Mouse (Mus musculus) neural tube, embryonic 11.5 days (tissue): ENCODE results near the gene Dhx30. TPM values are rescaled to one million over a fixed set of nuclear protein-coding genes. Genes with fewer than 3 reads are reported as not detected.
"Not testable (repeated sequence)": the region's sequence is repeated elsewhere in the genome, so short reads cannot be mapped to it uniquely, and the experiment has no call there.

ENCODE experiments used
- ATAC-seq: fragments of 200-750 bp; cut with Nextera tagmentation; 2 replicates; pipeline ENCODE4 v1.8.0; 2017; ENCODE audit warnings: moderate number of reproducible peaks, mild to moderate bottlenecking, moderate TSS enrichment, moderate library complexity; ENCODE audit not compliant: insufficient read depth, low FRiP score, low TSS enrichment
- DNase-seq: peaks from one replicate; pipeline ENCODE4 v3.0.0-alpha.2; 2015; ENCODE audit warnings: low spot score
- H3K27ac ChIP-seq: fragments of 300-500 bp; sonication (generic); 2 replicates; pipeline ENCODE4 v1.5.1; 2014; ENCODE audit warnings: low read depth, mild to moderate bottlenecking, low read length
- H3K27me3 ChIP-seq: fragments of 300-500 bp; sonication (generic); 2 replicates; pipeline ENCODE4 v1.6.1; 2014; ENCODE audit warnings: mild to moderate bottlenecking, low read length, mixed read lengths; ENCODE audit not compliant: control insufficient read depth, insufficient read depth
- H3K36me3 ChIP-seq: fragments of 300-500 bp; sonication (generic); 2 replicates; pipeline ENCODE4 v1.6.1; 2014; ENCODE audit warnings: mild to moderate bottlenecking, low read length, moderate library complexity, mixed read lengths; ENCODE audit not compliant: control insufficient read depth, insufficient read depth
- H3K4me1 ChIP-seq: fragments of 300-500 bp; sonication (generic); 2 replicates; pipeline ENCODE4 v1.6.1; 2014; ENCODE audit warnings: low read length, mixed read lengths; ENCODE audit not compliant: control insufficient read depth, insufficient read depth
- H3K4me2 ChIP-seq: fragments of 300-500 bp; sonication (generic); 2 replicates; pipeline ENCODE4 v1.6.1; 2014; ENCODE audit warnings: low read depth, mild to moderate bottlenecking, moderate library complexity
- H3K4me3 ChIP-seq: fragments of 300-500 bp; sonication (generic); 2 replicates; pipeline ENCODE4 v1.5.1; 2014; ENCODE audit warnings: low read depth, low read length
- H3K9ac ChIP-seq: fragments of 300-500 bp; sonication (generic); 2 replicates; pipeline ENCODE4 v1.6.1; 2014; ENCODE audit warnings: mild to moderate bottlenecking, low read length
- H3K9me3 ChIP-seq: fragments of 300-500 bp; sonication (generic); 2 replicates; pipeline ENCODE4 v1.6.1; 2016; ENCODE audit warnings: low read length; ENCODE audit not compliant: control insufficient read depth
- WGBS: fragments of 180-500 bp; shearing (Covaris S2); extraction: QIAGEN DNeasy Blood & Tissue Kit; methylation state at CpG from one replicate; pipeline ENCODE4 v1.1.7; 2014; 5-methylcytosine and 5-hydroxymethylcytosine counted together
- polyA plus RNA-seq: library from polyadenylated mRNA; unstranded; fragments of >200 nt; fragmentation: Nextera tagmentation; extraction: Ambion mirVana; gene quantifications from 2 replicates; pipeline ENCODE4 v1.2.1, GENCODE M21; 2014

Gene Dhx30
- polyA plus RNA-seq, 1 experiment from 2014 or later, result 178 TPM

DNA sequence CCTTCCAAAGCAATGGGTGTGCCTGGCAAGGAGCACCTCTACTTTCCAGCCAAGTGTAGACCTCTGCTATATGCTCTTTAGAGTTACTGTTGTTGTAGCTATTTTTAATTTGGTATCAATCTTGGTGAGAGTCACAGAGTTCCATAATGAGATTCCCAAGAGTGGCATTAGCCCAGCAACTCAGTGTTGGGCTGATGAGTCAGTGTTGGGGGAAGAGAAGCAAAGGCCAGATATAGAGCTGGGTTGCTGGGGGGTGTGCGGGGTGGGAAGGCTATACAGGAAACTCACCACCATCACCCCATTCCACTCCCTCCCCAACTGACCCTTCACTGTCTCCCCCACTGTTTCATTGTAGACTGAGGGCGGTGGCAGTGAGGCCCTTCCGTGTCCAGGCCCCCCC, 36.6 kb downstream of the Dhx30 start:
- no peaks in the 10 kb centered on the region for H3K9me3 ChIP-seq
- no peaks in the 10 kb centered on the region for H3K27me3 ChIP-seq
- H3K4me3 ChIP-seq, result no peak overlapping the region
- WGBS, result 79% methylated on average over 3 of the region's 3 CpGs
- no peak overlapping the region for H3K9ac ChIP-seq
- no peaks in the 10 kb centered on the region for H3K4me1 ChIP-seq
- peaks cover 24% of the 10 kb centered on the region for H3K36me3 ChIP-seq
- ATAC-seq, result no peak
- no peak for DNase-seq
- no peak overlapping the region for H3K4me2 ChIP-seq
- no peak overlapping the region for H3K27ac ChIP-seq

DNA sequence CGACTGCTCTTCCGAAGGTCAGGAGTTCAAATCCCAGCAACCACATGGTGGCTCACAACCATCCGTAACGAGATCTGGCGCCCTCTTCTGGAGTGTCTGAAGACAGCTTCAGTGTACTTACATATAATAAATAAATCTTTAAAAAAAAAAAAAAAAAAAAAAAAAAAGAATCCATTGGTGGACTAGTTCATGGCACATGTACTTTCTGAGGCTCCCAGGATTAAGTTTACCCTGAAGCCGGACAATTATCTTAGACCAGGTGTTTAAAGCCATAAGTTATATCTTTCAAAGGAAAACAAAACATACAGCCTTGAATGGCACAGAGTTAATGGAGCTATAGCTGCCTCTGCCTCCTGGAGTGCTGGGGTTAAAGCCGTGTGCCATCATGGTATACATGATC, 41.2 kb downstream of the Dhx30 start:
- not testable (repeated sequence) for H3K4me3 ChIP-seq, H3K27ac ChIP-seq, DNase-seq, H3K4me2 ChIP-seq, H3K4me1 ChIP-seq, H3K9ac ChIP-seq, H3K9me3 ChIP-seq, ATAC-seq, H3K27me3 ChIP-seq
- 77% methylated on average over 4 of the region's 7 CpGs for WGBS
- H3K36me3 ChIP-seq, result peaks cover 12% of the 10 kb centered on the region

GRCm38 (mm10) chr9:110071843-110072242, 45.8 kb downstream of the Dhx30 start:
- Histone ChIP-seq H3K4me3 (no peak overlapping the region), H3K9ac (no peak overlapping the region), H3K27me3 (no peaks in the 10 kb centered on the region), H3K9me3 (no peaks in the 10 kb centered on the region), H3K4me1 (no peaks in the 10 kb centered on the region), H3K36me3 (no peaks in the 10 kb centered on the region; the same call in none of the 2 replicates), H3K27ac (no peak overlapping the region), H3K4me2 (no peak overlapping the region)
- WGBS, result 9% methylated on average over 1 of the region's 1 CpGs
- DNase-seq (peak; percentile 79), ATAC-seq (no peak)

- no peak overlapping the region for H3K4me2 ChIP-seq
- H3K4me1 ChIP-seq, result no peaks in the 10 kb centered on the region
- no peaks in the 10 kb centered on the region for H3K9me3 ChIP-seq
- H3K4me3 ChIP-seq, result no peak overlapping the region
- DNase-seq, result no peak
- ATAC-seq, result no peak
- no peak overlapping the region for H3K9ac ChIP-seq
- WGBS, result 91% methylated on average over 4 of the region's 4 CpGs
- H3K27ac ChIP-seq, result no peak overlapping the region
- no peaks in the 10 kb centered on the region; the same call in none of the 2 replicates for H3K36me3 ChIP-seq
- no peaks in the 10 kb centered on the region for H3K27me3 ChIP-seq
Measured at GRCm38 (mm10) chr9:110071011-110071410, 46.6 kb downstream of the Dhx30 start.

DNA sequence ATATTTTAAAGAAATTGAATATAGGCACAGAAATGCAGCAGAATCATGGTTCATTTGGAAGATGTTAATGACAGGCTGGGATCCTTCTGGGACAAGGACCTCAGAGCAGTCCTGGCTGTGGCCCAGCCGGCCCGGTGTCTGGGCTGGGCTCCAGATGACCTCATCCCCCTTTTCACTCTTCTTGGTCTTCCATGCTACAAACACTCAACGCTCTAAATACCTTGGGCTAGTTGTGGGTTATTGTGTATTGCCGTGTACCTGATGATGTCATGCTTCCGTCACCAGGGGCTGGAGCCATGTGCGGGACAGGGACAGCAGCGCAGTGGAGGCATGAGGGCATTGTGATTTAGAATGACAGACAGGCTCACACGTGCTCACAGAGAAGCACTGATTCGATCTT, 47.3 kb downstream of the Dhx30 start:
- no peaks in the 10 kb centered on the region for H3K27me3 ChIP-seq
- H3K4me1 ChIP-seq, result no peaks in the 10 kb centered on the region
- H3K9me3 ChIP-seq, result no peaks in the 10 kb centered on the region
- DNase-seq, result no peak
- no peak overlapping the region for H3K4me3 ChIP-seq
- H3K36me3 ChIP-seq, result no peaks in the 10 kb centered on the region; the same call in none of the 2 replicates
- whole genome bisulfite sequencing, result 94% methylated on average over 9 of the region's 9 CpGs
- no peak overlapping the region for H3K4me2 ChIP-seq
- no peak overlapping the region for H3K27ac ChIP-seq
- H3K9ac ChIP-seq, result no peak overlapping the region
- ATAC-seq, result no peak

DNA sequence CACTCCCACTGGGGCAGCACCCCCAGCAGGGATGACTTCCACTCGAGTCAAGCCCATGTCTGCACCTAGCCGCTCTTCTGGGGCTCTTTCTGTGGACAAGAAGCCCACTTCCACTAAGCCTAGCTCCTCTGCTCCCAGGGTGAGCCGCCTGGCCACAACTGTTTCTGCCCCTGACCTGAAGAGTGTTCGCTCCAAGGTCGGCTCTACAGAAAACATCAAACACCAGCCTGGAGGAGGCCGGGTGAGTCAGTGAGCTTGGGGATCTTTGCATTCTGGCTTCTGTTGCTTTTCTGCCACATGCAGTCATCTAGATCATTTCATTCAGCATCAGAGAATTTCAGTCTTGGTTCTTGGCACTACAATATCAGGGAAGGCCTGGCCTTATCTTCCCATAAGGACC, 48.9 kb downstream of the Dhx30 start:
- Histone ChIP-seq H3K27me3 (no peaks in the 10 kb centered on the region), H3K9ac (no peak overlapping the region), H3K4me3 (no peak overlapping the region), H3K36me3 (no peaks in the 10 kb centered on the region; the same call in none of the 2 replicates), H3K27ac (no peak overlapping the region), H3K9me3 (no peaks in the 10 kb centered on the region), H3K4me1 (no peaks in the 10 kb centered on the region), H3K4me2 (no peak overlapping the region)
- DNase-seq (no peak), ATAC-seq (no peak)
- 89% methylated on average over 6 of the region's 6 CpGs for WGBS

DNA sequence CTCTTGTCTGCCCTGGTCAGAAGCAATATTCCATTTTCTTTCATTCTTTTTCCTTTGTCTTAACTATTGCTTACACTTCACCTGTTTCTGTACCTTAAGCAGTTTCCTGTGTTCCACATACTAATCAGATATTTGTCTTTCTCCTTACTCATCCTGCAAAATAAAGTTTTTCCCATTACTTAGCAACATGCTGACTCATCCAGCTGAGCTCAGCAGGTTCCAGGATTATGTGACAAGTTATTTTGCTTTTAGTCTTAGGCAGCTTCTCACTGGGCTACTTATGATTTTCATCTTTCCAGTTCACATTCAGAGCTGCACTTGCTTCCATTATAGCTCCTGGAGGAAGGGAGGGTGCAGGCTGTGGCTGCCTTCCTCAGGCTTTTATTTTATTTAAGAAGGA, 53.0 kb downstream of the Dhx30 start:
- Histone ChIP-seq H3K4me3 (no peak overlapping the region), H3K27me3 (no peaks in the 10 kb centered on the region), H3K9me3 (no peaks in the 10 kb centered on the region), H3K9ac (no peak overlapping the region), H3K4me1 (no peaks in the 10 kb centered on the region), H3K27ac (no peak overlapping the region), H3K4me2 (no peak overlapping the region), H3K36me3 (no peaks in the 10 kb centered on the region; the same call in 1 of the 2 replicates)
- no peak for DNase-seq
- ATAC-seq, result no peak

GRCm38 (mm10) chr9:110062861-110063260, 54.8 kb downstream of the Dhx30 start:
- H3K9me3 ChIP-seq, result no peaks in the 10 kb centered on the region
- WGBS, result 94% methylated on average over 6 of the region's 6 CpGs
- H3K27me3 ChIP-seq, result no peaks in the 10 kb centered on the region
- no peak overlapping the region for H3K9ac ChIP-seq
- no peaks in the 10 kb centered on the region for H3K4me1 ChIP-seq
- ATAC-seq, result no peak
- no peak for DNase-seq
- H3K36me3 ChIP-seq, result no peaks in the 10 kb centered on the region; the same call in 1 of the 2 replicates
- no peak overlapping the region for H3K4me2 ChIP-seq
- H3K4me3 ChIP-seq, result no peak overlapping the region
- H3K27ac ChIP-seq, result no peak overlapping the region

GRCm38 (mm10) chr9:110062405-110062804, 55.2 kb downstream of the Dhx30 start:
- no peak overlapping the region for H3K4me3 ChIP-seq
- DNase-seq, result no peak
- no peak for ATAC-seq
- no peaks in the 10 kb centered on the region for H3K27me3 ChIP-seq
- no peak overlapping the region for H3K27ac ChIP-seq
- no peaks in the 10 kb centered on the region for H3K9me3 ChIP-seq
- no peak overlapping the region for H3K4me2 ChIP-seq
- H3K36me3 ChIP-seq, result no peaks in the 10 kb centered on the region; the same call in 1 of the 2 replicates
- H3K9ac ChIP-seq, result no peak overlapping the region
- H3K4me1 ChIP-seq, result no peaks in the 10 kb centered on the region
- WGBS, result 84% methylated on average over 7 of the region's 7 CpGs
